Mouse (Mus musculus) ES-E14 (cell line): Measurements from ENCODE around the gene Fndc3b. TPM values are rescaled to one million over a fixed set of nuclear protein-coding genes. Genes with fewer than 3 reads are reported as not detected.

Experiments
- DNase-seq: peaks from one replicate; pipeline ENCODE4 v3.0.0-alpha.2; 2013; ENCODE audit warnings: low read depth, low spot score
- H3K27ac ChIP-seq: 2 replicates; pipeline ENCODE4 v1.5.1; 2012; ENCODE audit warnings: low read depth, mild to moderate bottlenecking, low read length, moderate library complexity, mixed read lengths; ENCODE audit not compliant: poor library complexity, insufficient read depth, severe bottlenecking
- H3K36me3 ChIP-seq: 2 replicates; pipeline ENCODE4 v1.6.1; 2012; ENCODE audit warnings: mild to moderate bottlenecking, low read length, moderate library complexity, mixed read lengths; ENCODE audit not compliant: control insufficient read depth, poor library complexity, insufficient read depth, severe bottlenecking
- H3K4me1 ChIP-seq, 2 experiments: fragments of 150-350 bp in 1 of 2; sonication (generic) in 1 of 2; 2 replicates each; pipeline ENCODE4 v1.6.1; 2012; ENCODE audit warnings: low read length in 2 of 2, mild to moderate bottlenecking in 1 of 2, mixed read lengths in 1 of 2; ENCODE audit not compliant: control insufficient read depth in 2 of 2, insufficient read depth in 2 of 2, poor library complexity in 1 of 2
- H3K4me3 ChIP-seq, 2 experiments: fragments of 150-350 bp in 1 of 2; sonication (generic) in 1 of 2; 2 replicates each; pipeline ENCODE4 v1.5.1; 2012; ENCODE audit warnings: low read length in 2 of 2, low read depth in 1 of 2, mild to moderate bottlenecking in 1 of 2, mixed read lengths in 1 of 2; ENCODE audit not compliant: insufficient read depth in 1 of 2, poor library complexity in 1 of 2, severe bottlenecking in 1 of 2
- H3K9ac ChIP-seq: 2 replicates; pipeline ENCODE4 v1.6.1; 2012; ENCODE audit warnings: low read depth, mild to moderate bottlenecking, low read length, mixed read lengths; ENCODE audit not compliant: poor library complexity, insufficient read depth, severe bottlenecking
- H3K9me3 ChIP-seq: fragments of 150-350 bp; sonication (generic); 2 replicates; pipeline ENCODE4 v1.6.1; 2012; ENCODE audit warnings: low read depth, mild to moderate bottlenecking, low read length; ENCODE audit not compliant: control insufficient read depth, insufficient read depth
- CHD2 ChIP-seq: IDR thresholded peaks from 2 replicates; pipeline ENCODE4 v1.6.1; 2014; ENCODE audit warnings: mild to moderate bottlenecking, low read depth, low read length, inconsistent platforms
- HCFC1 ChIP-seq: IDR thresholded peaks from 2 replicates; pipeline ENCODE4 v1.6.1; 2012; ENCODE audit warnings: low read length, inconsistent platforms, borderline replicate concordance; ENCODE audit not compliant: insufficient read depth
- MAFK ChIP-seq: IDR thresholded peaks from 2 replicates; pipeline ENCODE4 v1.6.1; 2014; ENCODE audit warnings: mild to moderate bottlenecking, low read depth, low read length, inconsistent platforms; ENCODE audit not compliant: insufficient read depth
- ZC3H11A ChIP-seq: IDR thresholded peaks from 2 replicates; pipeline ENCODE4 v1.6.1; 2012; ENCODE audit warnings: low read depth, mild to moderate bottlenecking, inconsistent platforms, low read length, borderline replicate concordance
- ZNF384 ChIP-seq: IDR thresholded peaks from 2 replicates; pipeline ENCODE4 v1.6.1; 2012; ENCODE audit warnings: low read depth, low read length, inconsistent platforms
- in situ Hi-C, 2 experiments: fragments of 600-800 bp; cut with MboI; formaldehyde crosslinking; loops; one replicate each; pipeline ENCODE4 v1.15.1; 2025; ENCODE audit warnings: low sequenced_read_pairs in 2 of 2, inconsistent platforms in 1 of 2; ENCODE audit not compliant: unreplicated experiment in 2 of 2
- total RNA-seq: library from RNA; depleted of rRNA; stranded (reverse); fragments of 300-350 nt; gene quantifications from 2 replicates; pipeline ENCODE4 v1.2.3, GENCODE M21; 2012

Fndc3b gene
- total RNA-seq, 1 experiment: 16.6 TPM

GRCm38 (mm10) chr3:27555401-27555940 lies 155.6 kb downstream of the Fndc3b start:
- Histone ChIP-seq H3K9ac (no peak overlapping the region), H3K4me1 (no peaks in the 10 kb centered on the region), H3K36me3 (peaks cover 4% of the 10 kb centered on the region; the same call in 1 of the 2 replicates), H3K27ac (no peak overlapping the region), H3K9me3 (no peaks in the 10 kb centered on the region), H3K4me3 (no peak overlapping the region)
- TF ChIP-seq HCFC1 (no peak), CHD2 (no peak), ZNF384 (no peak), ZC3H11A (no peak), MAFK (no peak)
- DNase-seq: no peak
- in situ Hi-C loops: no loop called here

DNA sequence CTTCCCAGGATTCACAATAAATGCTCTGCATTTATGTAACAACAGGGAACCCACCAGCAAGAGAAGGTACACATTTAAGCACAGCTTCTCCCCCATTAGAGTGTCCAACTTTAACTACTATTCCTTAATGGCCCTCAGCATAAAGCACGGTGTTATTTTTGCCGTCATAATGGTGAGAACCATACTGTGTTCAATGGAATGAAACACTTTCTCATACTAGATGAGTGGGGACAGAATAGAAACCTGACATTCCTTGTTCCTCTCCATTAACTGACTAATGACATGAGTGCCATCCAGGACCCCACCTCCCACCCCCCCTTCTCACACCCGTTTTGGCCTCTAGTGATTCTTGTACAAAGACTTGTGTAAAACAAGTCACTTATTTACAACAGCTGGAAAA lies 156.8 kb downstream of the Fndc3b start:
- H3K9ac ChIP-seq: no peak overlapping the region
- no peak overlapping the region for H3K4me3 ChIP-seq
- no peaks in the 10 kb centered on the region for H3K4me1 ChIP-seq
- no peak for TF ChIP-seq MAFK
- H3K9me3 ChIP-seq: no peaks in the 10 kb centered on the region
- no peak overlapping the region for H3K27ac ChIP-seq
- in situ Hi-C loops: no loop called here
- H3K36me3 ChIP-seq: peaks cover 4% of the 10 kb centered on the region; the same call in 1 of the 2 replicates
- DNase-seq: no peak

- Histone ChIP-seq H3K9me3 (no peaks in the 10 kb centered on the region), H3K27ac (no peak overlapping the region), H3K4me3 (no peak overlapping the region), H3K36me3 (peaks cover 4% of the 10 kb centered on the region; the same call in 1 of the 2 replicates), H3K9ac (no peak overlapping the region), H3K4me1 (no peaks in the 10 kb centered on the region)
- TF ChIP-seq HCFC1 (no peak), MAFK (no peak)
- in situ Hi-C loops: no loop called here
- DNase-seq: no peak
Measured at GRCm38 (mm10) chr3:27553781-27554180, 157.3 kb downstream of the Fndc3b start.

DNA sequence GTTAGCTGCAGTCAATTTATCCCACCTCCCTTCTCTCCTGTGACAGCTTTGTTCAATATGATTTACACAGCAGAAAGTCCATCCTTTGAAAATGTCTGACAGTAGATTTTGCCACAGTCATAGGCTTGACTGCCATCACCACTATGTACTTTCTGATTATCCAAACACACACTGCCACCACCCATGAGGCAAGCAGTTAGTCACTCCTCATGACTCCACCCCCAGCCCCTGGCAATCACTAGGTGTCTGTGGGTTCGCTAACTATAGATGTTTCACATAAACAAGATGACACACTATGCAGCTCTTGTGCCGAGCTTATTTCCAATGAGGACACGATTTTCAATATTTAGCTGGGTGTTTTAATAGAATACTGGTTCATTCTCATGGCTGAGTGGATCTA lies 160.1 kb downstream of the Fndc3b start:
- in situ Hi-C loops: no loop called here
- peaks cover 4% of the 10 kb centered on the region; the same call in 1 of the 2 replicates for H3K36me3 ChIP-seq
- H3K9ac ChIP-seq: no peak overlapping the region
- H3K4me1 ChIP-seq: no peaks in the 10 kb centered on the region
- H3K27ac ChIP-seq: no peak overlapping the region
- H3K9me3 ChIP-seq: no peaks in the 10 kb centered on the region
- no peak for DNase-seq
- no peak for TF ChIP-seq HCFC1
- TF ChIP-seq CHD2: no peak
- TF ChIP-seq ZC3H11A: no peak
- TF ChIP-seq ZNF384: no peak
- no peak for TF ChIP-seq MAFK
- H3K4me3 ChIP-seq: no peak overlapping the region

DNA sequence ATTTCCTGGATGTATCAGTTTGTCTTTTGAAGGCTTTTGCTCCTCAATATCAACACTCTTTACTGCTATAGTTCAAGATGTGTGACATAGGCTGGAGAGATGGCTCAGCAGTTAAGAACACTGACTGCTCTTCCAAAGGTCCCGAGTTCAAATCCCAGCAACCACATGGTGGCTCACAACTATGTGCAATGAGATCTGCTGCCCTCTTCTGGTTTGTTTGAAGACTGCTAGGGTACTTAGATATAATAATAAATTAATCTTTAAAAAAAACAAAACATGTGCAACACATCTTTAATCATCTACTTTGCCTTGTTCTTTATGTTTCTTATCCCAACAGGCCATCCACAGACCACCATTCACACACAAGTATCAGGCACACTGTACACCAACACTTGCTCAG lies 160.7 kb downstream of the Fndc3b start:
- no peak overlapping the region for H3K4me3 ChIP-seq
- no peak for DNase-seq
- in situ Hi-C loops: no loop called here
- peaks cover 0 to 2% of the 10 kb centered on the region in 2 experiments; a peak in 2 of 4 replicates for H3K4me1 ChIP-seq
- peaks cover 1% of the 10 kb centered on the region; the same call in 1 of the 2 replicates for H3K36me3 ChIP-seq
- no peak overlapping the region for H3K9ac ChIP-seq
- no peaks in the 10 kb centered on the region for H3K9me3 ChIP-seq
- no peak for TF ChIP-seq HCFC1
- TF ChIP-seq ZNF384: no peak
- no peak for TF ChIP-seq MAFK
- no peak for TF ChIP-seq CHD2
- no peak for TF ChIP-seq ZC3H11A
- no peak overlapping the region for H3K27ac ChIP-seq
